Mouse (Mus musculus): ENCODE measurements around the gene Trim27.

DNA sequence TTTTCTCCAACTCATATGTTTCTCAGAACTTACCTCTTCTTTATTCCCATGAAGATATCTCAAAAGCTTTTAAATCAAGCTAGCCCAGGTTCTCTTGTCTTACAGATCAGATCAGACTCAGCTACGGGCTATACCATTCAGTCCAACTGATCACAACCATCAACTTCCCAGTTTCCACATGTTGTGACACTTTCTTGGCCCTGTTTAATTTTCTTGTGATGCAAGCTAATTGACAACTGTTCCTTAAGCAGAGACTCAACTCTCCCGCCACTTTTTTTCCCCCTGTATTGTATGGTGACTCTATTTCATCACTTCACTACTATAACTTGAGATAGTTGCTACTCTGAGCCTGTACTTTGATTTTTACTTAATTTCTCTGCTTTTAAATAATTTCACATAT lies 17.7 kb upstream of the Trim27 start:
- no peak for TF ChIP-seq CTCF (IDR thresholded peaks at IDR 0.05; ENCODE audit: extremely low read depth, insufficient read depth, low read length)
- TF ChIP-seq POLR2A (IDR thresholded peaks at IDR 0.05; ENCODE audit: extremely low read depth, insufficient read depth, low read length), result no peak
